Mouse (Mus musculus) small intestine, adult 2 months (tissue): ENCODE data around the gene Nfe2l2. TPM values are rescaled to one million over a fixed set of nuclear protein-coding genes. Genes with fewer than 3 reads are reported as not detected.
"Not testable (repeated sequence)": the region's sequence is repeated elsewhere in the genome, so short reads cannot be mapped to it uniquely, and the experiment has no call there.

Source experiments
- H3K27ac ChIP-seq: fragments of 200-500 bp; 2 replicates; pipeline ENCODE4 v1.5.1; 2012; ENCODE audit warnings: low read depth, low read length, control low read depth, inconsistent platforms; ENCODE audit not compliant: insufficient read depth
- H3K27me3 ChIP-seq: fragments of 200-500 bp; 2 replicates; pipeline ENCODE4 v1.6.1; 2012; ENCODE audit warnings: mild to moderate bottlenecking, moderate library complexity, low read length, inconsistent platforms; ENCODE audit not compliant: control insufficient read depth, insufficient read depth
- H3K36me3 ChIP-seq: fragments of 200-500 bp; 2 replicates; pipeline ENCODE4 v1.6.1; 2012; ENCODE audit warnings: mild to moderate bottlenecking, low read length, control low read depth, inconsistent platforms; ENCODE audit not compliant: control insufficient read depth, insufficient read depth
- H3K4me1 ChIP-seq: fragments of 200-500 bp; 2 replicates; pipeline ENCODE4 v1.6.1; 2012; ENCODE audit warnings: low read length, inconsistent platforms, mixed read lengths; ENCODE audit not compliant: control insufficient read depth, insufficient read depth, insufficient read length
- H3K4me3 ChIP-seq: fragments of 200-500 bp; 2 replicates; pipeline ENCODE4 v1.5.1; 2012; ENCODE audit warnings: low read depth, mild to moderate bottlenecking, control low read depth, inconsistent platforms, low read length, moderate library complexity
- CTCF ChIP-seq: fragments of 200-500 bp; IDR thresholded peaks from 2 replicates; pipeline ENCODE4 v1.5.1; 2012; ENCODE audit warnings: low read depth, mild to moderate bottlenecking, control low read depth, inconsistent platforms, low read length, moderate library complexity, mixed read lengths; ENCODE audit not compliant: insufficient replicate concordance, insufficient read length; ENCODE audit errors: extremely low read depth
- POLR2A ChIP-seq: fragments of 200-500 bp; IDR thresholded peaks from 2 replicates; pipeline ENCODE4 v1.6.1; 2012; ENCODE audit warnings: low read depth, mild to moderate bottlenecking, control low read depth, inconsistent platforms, low read length, moderate library complexity
- WGBS: fragments of 180-500 bp; shearing (Covaris S2); methylation state at CpG from one replicate; pipeline ENCODE4 v1.1.7; 2018; 5-methylcytosine and 5-hydroxymethylcytosine counted together
- polyA plus RNA-seq: library from polyadenylated mRNA; depleted of rRNA; stranded (reverse); fragments of >200 nt; gene quantifications from 2 replicates; pipeline ENCODE4 v1.2.3, GENCODE M21; 2012

The Nfe2l2 gene
- polyA plus RNA-seq, 1 experiment = 62.5 TPM

DNA sequence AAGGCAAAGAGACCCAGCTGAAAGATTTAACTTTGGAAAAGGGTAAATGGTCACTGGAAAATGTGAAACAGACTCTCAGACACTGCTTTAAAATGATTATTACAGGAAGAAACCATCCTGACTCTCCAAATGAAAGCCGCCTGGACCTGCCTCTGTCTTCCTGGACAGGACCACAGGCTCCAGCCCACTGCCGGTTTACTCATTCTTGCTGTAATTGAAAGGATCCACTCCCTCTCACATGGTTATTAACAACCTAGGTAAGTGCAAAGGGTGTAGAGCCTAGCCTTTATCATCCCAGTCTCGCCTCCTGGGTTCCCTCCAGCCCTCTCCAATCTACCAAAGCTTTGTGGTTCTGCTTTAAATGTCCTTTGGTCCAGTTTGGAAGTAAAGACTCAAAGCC, 3.2 kb downstream of the Nfe2l2 start:
- WGBS = 11% methylated on average over 3 of the region's 3 CpGs
- peak overlapping the region; percentile 48; the same call in 1 of the 2 replicates for H3K4me3 ChIP-seq
- H3K27me3 ChIP-seq = no peaks in the 10 kb centered on the region
- H3K36me3 ChIP-seq = peaks cover 16% of the 10 kb centered on the region
- no peak; the same call in 1 of the 2 replicates for TF ChIP-seq POLR2A
- peak overlapping the region; percentile 50; the same call in 1 of the 2 replicates for H3K27ac ChIP-seq
- peaks cover 17% of the 10 kb centered on the region for H3K4me1 ChIP-seq

DNA sequence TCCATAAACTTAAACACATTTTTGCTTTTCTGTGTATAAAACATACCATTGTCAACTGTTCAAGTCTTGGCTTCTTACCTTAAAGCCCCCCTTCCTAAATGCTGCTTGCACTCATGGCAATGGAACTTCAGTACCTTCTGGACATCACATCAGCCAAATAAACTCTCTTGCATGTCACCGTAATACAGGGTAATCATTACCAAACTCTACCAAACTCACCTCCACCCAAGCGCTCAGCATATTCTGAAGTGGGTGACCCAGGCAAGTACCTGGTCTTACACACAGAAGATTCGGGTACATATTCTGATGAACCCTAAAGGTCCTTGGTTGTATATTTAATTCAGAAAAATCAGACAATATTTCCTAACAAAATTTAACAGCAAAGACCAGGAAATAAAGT, 3.9 kb downstream of the Nfe2l2 start:
- H3K4me3 ChIP-seq = no peak overlapping the region
- no peak for TF ChIP-seq CTCF
- no peak for TF ChIP-seq POLR2A
- H3K36me3 ChIP-seq = peaks cover 17% of the 10 kb centered on the region
- WGBS = 37% methylated on average over 3 of the region's 3 CpGs
- no peaks in the 10 kb centered on the region for H3K27me3 ChIP-seq
- H3K27ac ChIP-seq = no peak overlapping the region
- peaks cover 22% of the 10 kb centered on the region for H3K4me1 ChIP-seq

DNA sequence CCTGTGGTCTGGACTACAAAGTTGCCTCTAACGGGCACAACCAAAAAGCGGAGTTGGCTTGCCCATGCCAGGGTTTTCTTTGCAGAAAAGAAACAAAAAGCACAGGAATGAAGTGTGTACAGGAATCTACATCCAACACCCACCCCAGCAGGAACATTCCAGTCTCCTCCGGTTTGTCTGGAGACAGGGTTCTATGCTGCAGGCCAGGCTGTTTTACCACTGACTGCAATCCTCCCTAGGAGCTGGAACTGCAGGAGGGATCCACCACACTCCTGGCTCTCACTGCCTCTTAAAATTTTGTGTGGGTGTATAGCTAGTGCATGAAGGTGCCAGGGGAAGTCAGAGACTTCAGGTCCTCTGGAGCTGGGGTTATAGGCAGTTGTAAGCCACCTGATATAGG, 5.6 kb downstream of the Nfe2l2 start:
- H3K4me3 ChIP-seq = peak overlapping the region; percentile 23; the same call in 1 of the 2 replicates
- TF ChIP-seq CTCF (no peak), POLR2A (no peak)
- no peaks in the 10 kb centered on the region for H3K27me3 ChIP-seq
- H3K27ac ChIP-seq = peak overlapping the region; percentile 44
- WGBS = 57% methylated on average over 3 of the region's 3 CpGs
- H3K36me3 ChIP-seq = peaks cover 20% of the 10 kb centered on the region
- peaks cover 21% of the 10 kb centered on the region for H3K4me1 ChIP-seq

DNA sequence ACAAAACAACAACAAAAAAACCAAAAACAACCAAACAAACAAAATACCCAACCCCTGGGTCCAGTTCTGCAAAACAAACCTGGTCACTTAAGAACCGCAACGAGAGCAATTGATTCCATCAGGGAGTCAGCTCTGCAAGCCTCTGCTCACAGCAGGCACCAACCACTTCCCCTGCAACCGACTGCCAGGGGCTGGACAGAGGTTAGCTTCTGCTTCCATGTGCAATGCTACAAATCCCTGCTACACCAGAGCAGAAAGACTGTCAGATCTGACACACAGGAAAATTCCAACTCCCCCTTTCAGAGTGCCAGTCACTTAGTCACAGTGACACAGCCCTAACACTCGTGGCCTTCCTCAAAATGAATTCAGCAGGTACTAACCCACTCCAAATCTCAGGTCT, 6.4 kb downstream of the Nfe2l2 start:
- Histone ChIP-seq H3K36me3 (peaks cover 27% of the 10 kb centered on the region), H3K4me1 (peaks cover 27% of the 10 kb centered on the region), H3K4me3 (peak overlapping the region; percentile 25; the same call in 1 of the 2 replicates), H3K27me3 (no peaks in the 10 kb centered on the region), H3K27ac (peak overlapping the region; percentile 79)
- TF ChIP-seq CTCF (no peak), POLR2A (no peak)
- WGBS = 15% methylated on average over 4 of the region's 4 CpGs

DNA sequence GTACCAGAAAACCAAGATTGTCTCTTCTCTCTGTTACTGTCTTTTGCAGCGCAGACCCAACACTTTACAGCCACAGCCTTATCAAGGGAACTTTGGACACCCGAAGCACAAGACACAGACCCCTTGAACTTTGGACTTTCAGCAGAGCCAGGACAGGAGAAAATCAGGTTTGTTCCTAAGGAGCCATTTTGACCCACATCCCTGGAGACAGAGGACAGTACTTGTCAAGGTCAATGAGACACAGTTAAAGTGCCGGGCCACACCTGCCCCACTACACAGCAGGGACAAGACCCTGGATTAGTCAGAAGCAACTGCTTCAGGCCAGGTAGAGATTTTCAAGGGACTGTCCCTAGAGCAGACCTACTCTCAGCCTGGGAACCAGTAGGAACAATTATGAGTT, 7.2 kb downstream of the Nfe2l2 start:
- TF ChIP-seq POLR2A (no peak), CTCF (no peak)
- Histone ChIP-seq H3K27me3 (no peaks in the 10 kb centered on the region), H3K36me3 (peaks cover 33% of the 10 kb centered on the region), H3K4me1 (peaks cover 30% of the 10 kb centered on the region), H3K27ac (peak overlapping the region; percentile 73), H3K4me3 (peak overlapping the region; percentile 6; the same call in 1 of the 2 replicates)
- WGBS = 25% methylated on average over 3 of the region's 3 CpGs

DNA sequence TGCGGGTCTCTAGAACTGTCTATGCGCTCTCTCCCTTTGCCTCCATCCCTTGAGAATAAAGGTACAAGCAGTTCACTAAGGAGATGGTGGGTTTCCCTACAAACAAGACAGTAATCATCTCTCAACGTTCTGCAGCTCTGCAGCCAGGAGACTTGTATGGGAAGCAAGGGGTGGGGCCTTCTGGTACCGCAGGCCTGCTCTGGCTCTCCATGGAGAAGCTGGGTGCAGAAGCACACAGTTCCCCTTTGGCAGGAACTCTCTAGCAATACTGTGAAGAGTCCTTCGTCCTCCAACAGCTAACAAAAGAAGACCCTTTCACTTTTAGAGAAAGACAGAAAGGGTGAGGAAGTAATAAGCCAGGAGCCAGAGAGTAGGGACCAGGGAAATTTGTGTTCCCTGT, 8.1 kb downstream of the Nfe2l2 start:
- WGBS = 21% methylated on average over 5 of the region's 5 CpGs
- no peaks in the 10 kb centered on the region for H3K27me3 ChIP-seq
- H3K36me3 ChIP-seq = peaks cover 37% of the 10 kb centered on the region
- H3K4me1 ChIP-seq = peaks cover 32% of the 10 kb centered on the region
- H3K27ac ChIP-seq = peak overlapping the region; percentile 73
- no peak for TF ChIP-seq CTCF
- no peak for TF ChIP-seq POLR2A
- H3K4me3 ChIP-seq = peak overlapping the region; percentile 34

DNA sequence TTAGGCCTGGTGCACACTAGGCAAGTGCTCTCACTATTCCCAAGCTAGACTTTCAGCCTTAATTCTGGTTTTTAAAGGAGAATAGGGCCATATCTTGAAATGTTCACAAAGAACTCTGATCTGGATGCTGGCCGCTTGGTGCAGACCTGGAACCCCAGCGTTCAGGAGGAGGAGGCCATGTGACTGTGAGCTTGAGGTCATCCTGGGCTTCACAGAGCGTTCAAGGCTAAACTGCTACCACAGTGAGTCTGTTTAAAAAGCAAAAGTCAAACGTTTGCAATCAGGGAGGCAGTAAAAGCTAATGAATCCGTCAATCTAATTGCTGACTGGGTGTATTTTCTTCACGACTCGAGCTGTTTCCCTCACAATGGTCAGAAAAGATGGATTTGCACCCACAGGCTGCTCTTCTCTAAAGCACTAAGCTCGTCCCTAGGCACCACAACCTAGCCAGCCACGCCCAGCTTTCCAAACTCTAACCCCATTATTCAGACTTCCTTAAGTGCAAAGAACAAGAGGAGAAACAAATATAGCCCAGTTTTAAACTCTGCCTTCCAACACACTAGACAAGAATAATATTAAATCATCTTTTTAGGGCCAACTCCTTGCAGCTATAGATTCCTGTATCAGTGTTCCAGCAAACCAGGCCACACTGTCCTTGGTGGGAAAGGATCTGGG, 8.6 kb downstream of the Nfe2l2 start:
- Histone ChIP-seq H3K27ac (peak overlapping the region; percentile 73), H3K4me3 (peak overlapping the region; percentile 34; the same call in 1 of the 2 replicates), H3K27me3 (no peaks in the 10 kb centered on the region), H3K36me3 (peaks cover 37% of the 10 kb centered on the region), H3K4me1 (peaks cover 32% of the 10 kb centered on the region)
- TF ChIP-seq CTCF = no peak
- no peak for TF ChIP-seq POLR2A
- 11% methylated on average over 9 of the region's 9 CpGs for WGBS

DNA sequence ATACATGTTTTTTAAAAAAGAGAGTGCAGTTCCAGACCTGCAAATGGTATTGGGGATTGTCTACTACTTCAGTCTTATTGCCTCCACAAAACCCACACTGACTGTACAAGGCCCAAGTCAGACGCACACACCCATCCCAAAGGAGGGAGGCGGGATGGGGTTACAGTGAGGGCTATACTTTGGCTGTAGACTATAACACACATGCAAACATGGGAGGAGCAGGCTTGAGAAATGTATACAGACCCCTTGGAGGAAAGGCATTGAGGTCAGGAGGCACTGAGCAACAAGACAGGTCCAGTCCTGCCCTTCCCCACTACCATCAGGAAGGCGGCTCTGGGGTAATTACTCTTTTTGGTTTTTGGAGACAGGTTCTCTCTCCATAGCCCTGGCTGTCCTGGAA, 9.5 kb downstream of the Nfe2l2 start:
- H3K4me3 ChIP-seq, H3K27me3 ChIP-seq, H3K27ac ChIP-seq: not testable (repeated sequence)
- 48% methylated on average over 3 of the region's 3 CpGs for WGBS
- peaks cover 35% of the 10 kb centered on the region for H3K4me1 ChIP-seq
- H3K36me3 ChIP-seq = peaks cover 38% of the 10 kb centered on the region
